Mouse (Mus musculus): ENCODE data around the gene Foxd4. TPM values are rescaled to one million over a fixed set of nuclear protein-coding genes. Genes with fewer than 3 reads are reported as not detected.

The Foxd4 gene
- total and polyA plus RNA-seq, 2 experiments from 2014 or later, result 0.14 TPM; not detected in 1

DNA sequence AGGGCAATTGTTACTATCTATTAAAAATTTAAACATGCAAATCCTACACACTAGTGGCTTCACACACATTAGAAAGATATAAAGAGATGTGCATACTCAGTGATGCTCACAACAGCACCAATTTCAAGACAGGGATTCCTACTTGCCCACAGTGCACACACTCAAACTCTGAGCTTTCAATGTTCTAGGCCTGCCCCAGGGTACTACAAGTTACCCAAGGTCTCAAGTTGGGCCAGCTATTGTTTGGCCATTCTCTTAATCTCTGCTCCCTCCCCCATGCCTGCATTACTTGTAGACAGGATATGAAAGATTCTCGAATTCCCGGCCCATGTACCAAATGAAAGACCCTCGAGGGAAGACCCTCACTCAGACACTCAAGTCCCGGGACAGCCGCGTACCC is 6.7 kb upstream of the Foxd4 start:
- Histone ChIP-seq H3K9ac (replicated peaks; ENCODE audit: low read length) (no peak overlapping the region), H3K36me3 (ENCODE audit: insufficient read depth, low read length) (no peaks in the 10 kb centered on the region), H3K9me3 (ENCODE audit: low read length) (no peaks in the 10 kb centered on the region), H3K4me3 (ENCODE audit: low read length) (no peak overlapping the region), H3K27me3 (ENCODE audit: insufficient read depth, low read length) (peaks cover 7% of the 10 kb centered on the region), H3K27ac (no peak overlapping the region), H3K4me1 (ENCODE audit: insufficient read depth, low read length) (no peaks in the 10 kb centered on the region), H3K4me2 (ENCODE audit: low read depth, low read length) (no peak overlapping the region)
- DNase-seq (ENCODE audit: low spot score), result no peak
- ATAC-seq, result no peak
- no peak for TF ChIP-seq CTCF (IDR thresholded peaks at IDR 0.05; ENCODE audit: low read depth)
- 92% methylated on average over 4 of the region's 6 CpGs for WGBS

DNA sequence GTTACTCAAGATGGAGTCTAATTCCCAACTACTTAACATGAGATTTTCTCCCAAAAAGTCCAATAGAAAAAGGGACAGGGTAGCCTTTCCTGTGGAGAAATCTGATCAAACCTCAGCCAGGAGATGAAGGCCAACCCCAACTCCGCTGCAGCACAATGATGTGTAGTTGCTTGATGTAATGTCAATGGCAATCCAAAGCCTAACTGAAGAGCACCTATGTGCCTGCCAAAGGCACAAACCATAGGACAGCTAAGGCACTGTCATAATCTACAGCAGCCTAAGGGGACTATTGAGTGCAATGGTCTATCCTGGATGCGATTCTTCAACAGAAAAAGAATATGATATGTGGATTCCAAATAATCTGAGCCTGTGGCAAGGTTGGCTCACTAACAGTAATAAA is 1.8 kb upstream of the Foxd4 start:
- no peak overlapping the region for H3K4me2 ChIP-seq (ENCODE audit: low read depth, low read length)
- no peaks in the 10 kb centered on the region for H3K36me3 ChIP-seq (ENCODE audit: insufficient read depth, low read length)
- H3K27ac ChIP-seq, result no peak overlapping the region
- H3K4me3 ChIP-seq (ENCODE audit: low read length), result no peak overlapping the region
- H3K9me3 ChIP-seq (ENCODE audit: low read length), result no peaks in the 10 kb centered on the region
- TF ChIP-seq CTCF (IDR thresholded peaks at IDR 0.05; ENCODE audit: low read depth), result no peak
- H3K9ac ChIP-seq (replicated peaks; ENCODE audit: low read length), result no peak overlapping the region
- H3K27me3 ChIP-seq (ENCODE audit: insufficient read depth, low read length), result peaks cover 45% of the 10 kb centered on the region
- 56% methylated on average over 2 of the region's 2 CpGs for WGBS
- DNase-seq (ENCODE audit: low spot score), result no peak
- no peak for ATAC-seq
- H3K4me1 ChIP-seq (ENCODE audit: insufficient read depth, low read length), result no peaks in the 10 kb centered on the region

DNA sequence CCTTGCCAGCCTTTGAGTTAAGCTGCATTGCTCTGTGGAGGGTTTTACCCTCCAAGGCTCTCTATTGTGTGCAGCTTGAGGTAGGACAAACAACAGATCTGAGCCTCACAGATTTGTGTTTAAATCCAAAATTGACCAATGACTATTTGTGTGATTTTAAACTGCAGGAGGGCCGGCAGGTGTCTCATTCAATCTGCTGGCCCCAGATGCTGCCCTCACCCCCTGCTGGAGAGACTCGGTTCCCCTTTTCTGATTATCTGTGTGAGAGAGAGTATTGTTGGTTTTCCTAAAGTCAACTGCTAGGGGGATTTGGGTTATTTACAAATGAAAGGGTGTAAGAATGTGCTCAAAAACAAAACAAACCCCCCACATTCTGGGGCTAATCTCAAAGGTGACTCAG is 1.3 kb upstream of the Foxd4 start:
- no peak overlapping the region for H3K9ac ChIP-seq (replicated peaks; ENCODE audit: low read length)
- no peak for ATAC-seq
- H3K4me2 ChIP-seq (ENCODE audit: low read depth, low read length), result no peak overlapping the region
- H3K4me1 ChIP-seq (ENCODE audit: insufficient read depth, low read length), result no peaks in the 10 kb centered on the region
- H3K27me3 ChIP-seq (ENCODE audit: insufficient read depth, low read length), result peaks cover 48% of the 10 kb centered on the region
- no peaks in the 10 kb centered on the region for H3K36me3 ChIP-seq (ENCODE audit: insufficient read depth, low read length)
- no peaks in the 10 kb centered on the region for H3K9me3 ChIP-seq (ENCODE audit: low read length)
- H3K4me3 ChIP-seq (ENCODE audit: low read length), result no peak overlapping the region
- DNase-seq (ENCODE audit: low spot score), result no peak
- 6% methylated on average over 2 of the region's 2 CpGs for WGBS
- TF ChIP-seq CTCF (IDR thresholded peaks at IDR 0.05; ENCODE audit: low read depth), result no peak
- H3K27ac ChIP-seq, result no peak overlapping the region

DNA sequence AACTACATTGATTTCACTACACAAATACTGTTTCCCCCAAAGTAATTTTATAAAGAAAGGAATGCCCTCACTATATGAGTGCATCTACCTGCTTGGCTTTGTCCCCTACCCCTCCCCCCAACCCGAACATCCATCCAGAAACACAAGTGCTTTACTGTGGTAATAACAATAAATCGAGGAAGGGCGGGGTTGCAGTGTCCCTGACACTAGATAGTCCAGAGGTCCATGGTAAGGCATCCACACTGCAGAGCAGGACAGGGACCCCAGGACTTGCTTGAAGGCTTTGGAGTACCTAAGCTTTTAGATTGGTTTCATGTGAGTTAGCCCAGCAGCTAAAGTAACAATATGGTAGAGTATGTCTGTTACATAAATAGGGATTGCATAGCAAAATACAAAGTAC is 669 bp upstream of the Foxd4 start:
- TF ChIP-seq CTCF (IDR thresholded peaks at IDR 0.05; ENCODE audit: low read depth), result no peak

DNA sequence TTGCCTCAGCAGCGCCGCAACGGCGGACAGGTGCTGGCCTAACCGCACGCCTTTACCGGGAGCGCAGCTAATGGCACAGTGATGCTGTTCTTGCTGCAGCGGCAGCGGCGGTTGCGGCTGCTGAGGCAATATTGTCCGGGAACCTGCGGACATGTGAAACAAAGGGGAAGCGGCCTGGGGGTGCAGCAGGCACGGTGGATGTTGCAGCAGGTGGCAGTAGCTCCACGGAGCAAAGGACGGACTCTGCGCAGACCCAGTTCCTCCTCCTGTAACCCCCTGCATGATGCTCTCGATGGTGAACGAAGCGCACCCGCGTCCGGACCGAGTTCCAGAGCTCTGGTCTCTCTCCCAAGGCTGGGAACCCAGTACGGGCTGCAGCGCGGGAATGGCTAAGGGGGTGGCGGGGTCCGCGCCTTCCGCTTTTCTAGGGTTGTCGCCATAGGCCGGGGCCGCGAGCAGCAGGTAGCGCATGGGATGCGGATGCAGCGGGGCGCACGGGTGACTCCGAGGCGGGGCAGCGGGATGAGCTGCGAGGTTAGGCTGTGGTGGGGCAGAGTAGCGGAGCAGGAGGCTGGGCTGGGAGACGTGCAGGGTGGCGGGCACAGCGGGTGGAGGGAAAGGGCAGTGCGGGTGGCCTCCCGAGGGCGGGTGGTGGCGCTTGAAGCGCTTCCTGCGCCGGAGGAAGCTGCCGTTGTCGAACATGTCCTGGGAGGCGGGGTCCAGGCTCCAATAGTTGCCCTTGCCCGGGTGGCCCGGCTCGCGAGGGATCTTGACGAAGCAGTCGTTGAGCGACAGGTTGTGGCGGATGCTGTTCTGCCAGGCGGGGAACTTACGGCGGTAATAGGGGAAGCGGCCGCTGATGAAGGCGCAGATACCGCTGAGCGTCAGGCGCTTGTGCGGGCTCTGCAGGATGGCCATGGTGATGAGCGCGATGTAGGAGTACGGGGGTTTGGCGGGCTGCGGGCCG is 1.1 kb downstream of the Foxd4 start:
- Histone ChIP-seq H3K9me3 (ENCODE audit: low read length) (no peaks in the 10 kb centered on the region), H3K36me3 (ENCODE audit: insufficient read depth, low read length) (no peaks in the 10 kb centered on the region), H3K27me3 (ENCODE audit: insufficient read depth, low read length) (peaks cover 61% of the 10 kb centered on the region), H3K4me2 (ENCODE audit: low read depth, low read length) (peak overlapping the region; percentile 56), H3K4me3 (ENCODE audit: low read length) (peak overlapping the region; percentile 32), H3K4me1 (ENCODE audit: insufficient read depth, low read length) (no peaks in the 10 kb centered on the region), H3K27ac (no peak overlapping the region), H3K9ac (replicated peaks; ENCODE audit: low read length) (no peak overlapping the region)
- ATAC-seq (peak; percentile 52), DNase-seq (ENCODE audit: low spot score) (peak; percentile 20)
- no peak for TF ChIP-seq CTCF (IDR thresholded peaks at IDR 0.05; ENCODE audit: low read depth)
- under 1% methylated on average over 82 of the region's 84 CpGs for WGBS

More for the DNA sequence above, 669 bp upstream of the Foxd4 start:
- DNase-seq (ENCODE audit: low spot score) (no peak), ATAC-seq (no peak)
- Histone ChIP-seq H3K36me3 (ENCODE audit: insufficient read depth, low read length) (no peaks in the 10 kb centered on the region), H3K4me1 (ENCODE audit: insufficient read depth, low read length) (no peaks in the 10 kb centered on the region), H3K27ac (no peak overlapping the region), H3K4me2 (ENCODE audit: low read depth, low read length) (no peak overlapping the region), H3K9ac (replicated peaks; ENCODE audit: low read length) (no peak overlapping the region), H3K9me3 (ENCODE audit: low read length) (no peaks in the 10 kb centered on the region), H3K27me3 (ENCODE audit: insufficient read depth, low read length) (peaks cover 54% of the 10 kb centered on the region), H3K4me3 (ENCODE audit: low read length) (no peak overlapping the region)
- WGBS, result 7% methylated on average over 3 of the region's 3 CpGs

DNA sequence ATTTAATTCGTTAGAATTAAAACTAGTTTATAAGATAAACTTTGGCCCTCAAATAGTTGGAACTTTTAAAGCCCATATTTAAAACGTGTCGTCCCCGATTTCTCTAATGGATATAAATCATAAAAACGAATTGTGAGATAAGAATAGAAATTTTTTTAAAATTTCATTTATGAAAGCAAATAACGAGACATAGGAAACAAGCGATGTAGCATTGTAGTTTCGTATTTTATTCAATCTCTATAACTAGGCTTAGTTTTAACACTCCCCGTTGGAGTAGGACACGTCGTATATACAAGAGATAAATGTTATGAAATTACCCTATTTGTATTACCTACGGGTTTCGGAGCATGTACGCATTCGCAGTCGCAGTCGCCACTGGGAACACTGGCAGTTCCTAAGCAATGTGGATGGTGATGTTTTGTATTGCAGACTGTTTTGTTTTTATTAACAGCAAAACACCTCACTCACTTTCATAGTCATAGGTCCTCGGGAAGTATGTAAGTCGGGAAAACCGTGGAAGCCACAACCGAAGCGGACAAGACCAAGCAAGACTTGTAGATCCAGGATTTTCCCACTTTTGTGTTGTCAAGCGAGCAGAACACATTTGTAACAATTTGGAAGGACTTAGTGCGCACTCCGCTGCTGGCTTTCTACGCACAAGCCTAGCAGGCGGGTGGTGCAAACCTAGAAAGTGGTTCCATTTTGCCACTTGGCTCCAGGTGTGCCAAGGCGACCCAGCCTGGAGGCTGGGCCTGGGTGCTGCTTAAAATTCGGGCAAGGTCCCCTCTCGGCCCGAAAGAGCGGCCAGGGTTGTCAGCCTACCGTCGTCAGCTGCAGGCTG is 2.0 kb downstream of the Foxd4 start:
- Histone ChIP-seq H3K4me2 (ENCODE audit: low read depth, low read length) (peak overlapping the region; percentile 56), H3K9ac (replicated peaks; ENCODE audit: low read length) (no peak overlapping the region), H3K9me3 (ENCODE audit: low read length) (no peaks in the 10 kb centered on the region), H3K27me3 (ENCODE audit: insufficient read depth, low read length) (peaks cover 61% of the 10 kb centered on the region), H3K4me1 (ENCODE audit: insufficient read depth, low read length) (no peaks in the 10 kb centered on the region), H3K36me3 (ENCODE audit: insufficient read depth, low read length) (no peaks in the 10 kb centered on the region), H3K4me3 (ENCODE audit: low read length) (peak overlapping the region; percentile 32), H3K27ac (no peak overlapping the region)
- DNase-seq (ENCODE audit: low spot score), result peak; percentile 12
- no peak for TF ChIP-seq CTCF (IDR thresholded peaks at IDR 0.05; ENCODE audit: low read depth)
- ATAC-seq, result no peak
- WGBS, result 2% methylated on average over 34 of the region's 34 CpGs
